8 mouse cellular contexts compared by ENCODE assay signal in genomic region chr4:129882555-129883293, GRCm38 (mm10). TPM values are rescaled to one million over a fixed set of nuclear protein-coding genes. Genes with fewer than 3 reads are reported as not detected.
DNase-seq lines count a peak whose midpoint lies in the region; ATAC-seq and TF ChIP-seq lines count a peak whose summit lies in the region.

No protein-coding gene starts in this region.

- intact Hi-C loops in left cerebral cortex, postnatal 10 days (cut with DNase I) = no loop called here

- no peaks in the 10 kb centered on the region for H3K79me2 ChIP-seq in macrophage (ENCODE audit: inconsistent target)

- 37% methylated on average over 11 of the region's 11 CpGs for WGBS in hindbrain, embryonic 15.5 days
- WGBS in macrophage (ENCODE audit: missing documents) = 0% methylated on average over 10 of the region's 11 CpGs
- 28% methylated on average over 11 of the region's 11 CpGs for WGBS in small intestine, adult 2 months

- H3K27ac ChIP-seq in hindbrain, embryonic 15.5 days (replicated peaks) = no peak overlapping the region
- H3K27ac ChIP-seq in macrophage = peak overlapping the region; percentile 88
- peak overlapping the region; percentile 88 for H3K27ac ChIP-seq in small intestine, adult 2 months (ENCODE audit: insufficient read depth, low read depth, low read length)

- TF ChIP-seq CTCF in small intestine, adult 2 months (IDR thresholded peaks at IDR 0.05; ENCODE audit: extremely low read depth, insufficient read length, insufficient replicate concordance, low read depth, low read length) = no peak

- ATAC-seq in hindbrain, embryonic 15.5 days (ENCODE audit: low FRiP score, low read depth) = no peak

- peak; percentile 34 for DNase-seq in 3134 (ENCODE audit: extremely low read depth, insufficient read length, low spot score)
- DNase-seq in NIH3T3 (ENCODE audit: low read depth) = peak; percentile 87
- peak; percentile 43 for DNase-seq in gastrocnemius, adult 18-20 months (ENCODE audit: low spot score)
- DNase-seq in left cerebral cortex, postnatal 10 days (ENCODE audit: extremely low spot score in 1 of 2, low spot score in 2 of 2) = peak; percentile 58 to 59
- DNase-seq in ovary, adult 18-20 months (ENCODE audit: low spot score) = no peak

- no peak for TF ChIP-seq POLR2A in small intestine, adult 2 months (IDR thresholded peaks at IDR 0.05; ENCODE audit: low read depth, low read length)

- no peaks in the 10 kb centered on the region for H3K27me3 ChIP-seq in hindbrain, embryonic 15.5 days
- H3K27me3 ChIP-seq in small intestine, adult 2 months (ENCODE audit: control insufficient read depth, insufficient read depth, low read length) = no peaks in the 10 kb centered on the region

- H3K4me3 ChIP-seq in hindbrain, embryonic 15.5 days = no peak overlapping the region
- H3K4me3 ChIP-seq in macrophage (ENCODE audit: inconsistent target) = no peak overlapping the region
- H3K4me3 ChIP-seq in small intestine, adult 2 months (ENCODE audit: low read depth, low read length) = peak overlapping the region; percentile 15; the same call in 1 of the 2 replicates

- H3K4me1 ChIP-seq in hindbrain, embryonic 15.5 days (replicated peaks) = peaks cover 19% of the 10 kb centered on the region
- H3K4me1 ChIP-seq in small intestine, adult 2 months (ENCODE audit: control insufficient read depth, insufficient read depth, insufficient read length, low read length) = peaks cover 30% of the 10 kb centered on the region

- no peaks in the 10 kb centered on the region for H3K9me3 ChIP-seq in hindbrain, embryonic 15.5 days

- H3K36me3 ChIP-seq in hindbrain, embryonic 15.5 days = no peaks in the 10 kb centered on the region
- no peaks in the 10 kb centered on the region for H3K36me3 ChIP-seq in macrophage (ENCODE audit: inconsistent target)
- H3K36me3 ChIP-seq in small intestine, adult 2 months (ENCODE audit: control insufficient read depth, insufficient read depth, low read length) = no peaks in the 10 kb centered on the region

- H3K4me2 ChIP-seq in hindbrain, embryonic 15.5 days = peak overlapping the region; percentile 30

- no peak overlapping the region for H3K9ac ChIP-seq in hindbrain, embryonic 15.5 days

RNA-seq across cellular contexts. Expression of gene Spocd1, which starts 46.3 kb away (rescaled TPM):
- total RNA-seq in gastrocnemius, adult 18-20 months (2021) = not detected
- 0.12 and 0.16 TPM in 2 replicates for polyA plus RNA-seq in hindbrain, embryonic 15.5 days (2015; fragmentation: Nextera tagmentation; extraction: Ambion mirVana)
- total RNA-seq in left cerebral cortex, postnatal 10 days (2021) = under 1 TPM in 1 of 2 experiments, not detected in 1; 0.24 TPM
- not detected for total RNA-seq in macrophage (2018; cell fraction: chromatin; rRNA removed)
- total RNA-seq in macrophage (2018; cell fraction: cytosol; rRNA removed) = not detected
- not detected for total RNA-seq in macrophage (2018; cell fraction: nucleus; rRNA removed)
- polyA plus RNA-seq in macrophage (2018) = not detected in 3 replicates
- not detected in 2 replicates for polyA plus RNA-seq in small intestine, adult 2 months (2012; rRNA removed)
